Mouse (Mus musculus) E14TG2a.4 (cell line): ENCODE measurements around the gene Rab44.

Source experiments
- H3K27me3 ChIP-seq: 2 replicates; pipeline ENCODE4 v1.6.1; 2014; ENCODE audit warnings: low read length, control low read depth; ENCODE audit not compliant: insufficient read depth
- H3K36me3 ChIP-seq: 2 replicates; pipeline ENCODE4 v1.6.1; 2014; ENCODE audit warnings: low read length, control low read depth; ENCODE audit not compliant: insufficient read depth
- H3K4me1 ChIP-seq: replicated peaks from 2 replicates; pipeline ENCODE4 v1.6.1; 2014; ENCODE audit warnings: low read depth, low read length, control low read depth
- H3K4me3 ChIP-seq: replicated peaks from 2 replicates; pipeline ENCODE4 v1.5.1; 2014; ENCODE audit warnings: mild to moderate bottlenecking, low read length
- H3K9me3 ChIP-seq: 2 replicates; pipeline ENCODE4 v1.6.1; 2014; ENCODE audit warnings: low read length, control low read depth
- CTCF ChIP-seq: conservative IDR thresholded peaks from 2 replicates; pipeline ENCODE4 v1.5.1; 2014; ENCODE audit warnings: low read length
- NANOG ChIP-seq: IDR thresholded peaks from 2 replicates; pipeline ENCODE4 v1.6.1; 2014; ENCODE audit warnings: borderline replicate concordance, low read length, mixed read lengths
- POU5F1 ChIP-seq: IDR thresholded peaks from 2 replicates; pipeline ENCODE4 v1.6.1; 2014; ENCODE audit warnings: low read length, borderline replicate concordance

Gene Rab44

GRCm38 (mm10) chr17:29073313-29073712 lies 40.6 kb upstream of the Rab44 start:
- TF ChIP-seq CTCF, result no peak
- TF ChIP-seq NANOG, result no peak
- TF ChIP-seq POU5F1, result no peak
- peaks cover 93% of the 10 kb centered on the region for H3K4me1 ChIP-seq
- no peaks in the 10 kb centered on the region for H3K9me3 ChIP-seq
- peak overlapping the region; percentile 64 for H3K4me3 ChIP-seq
- H3K27me3 ChIP-seq, result no peaks in the 10 kb centered on the region
- H3K36me3 ChIP-seq, result peaks cover 35% of the 10 kb centered on the region

GRCm38 (mm10) chr17:29074085-29074484 lies 39.9 kb upstream of the Rab44 start:
- Histone ChIP-seq H3K9me3 (no peaks in the 10 kb centered on the region), H3K27me3 (no peaks in the 10 kb centered on the region), H3K36me3 (peaks cover 35% of the 10 kb centered on the region), H3K4me3 (peak overlapping the region; percentile 64), H3K4me1 (peaks cover 87% of the 10 kb centered on the region)
- no peak for TF ChIP-seq POU5F1
- TF ChIP-seq CTCF, result no peak
- TF ChIP-seq NANOG, result no peak

- Histone ChIP-seq H3K27me3 (no peaks in the 10 kb centered on the region), H3K4me3 (peak overlapping the region; percentile 3), H3K4me1 (peaks cover 83% of the 10 kb centered on the region), H3K9me3 (no peaks in the 10 kb centered on the region), H3K36me3 (peaks cover 22% of the 10 kb centered on the region)
- no peak for TF ChIP-seq CTCF
- no peak for TF ChIP-seq POU5F1
- TF ChIP-seq NANOG, result no peak
Measured at GRCm38 (mm10) chr17:29076235-29076634, 37.7 kb upstream of the Rab44 start.

GRCm38 (mm10) chr17:29077786-29078509 lies 36.0 kb upstream of the Rab44 start:
- H3K4me3 ChIP-seq, result peak overlapping the region; percentile 81
- no peak for TF ChIP-seq POU5F1
- no peak for TF ChIP-seq NANOG
- TF ChIP-seq CTCF, result no peak
- H3K27me3 ChIP-seq, result no peaks in the 10 kb centered on the region
- H3K9me3 ChIP-seq, result no peaks in the 10 kb centered on the region
- peaks cover 22% of the 10 kb centered on the region for H3K36me3 ChIP-seq
- H3K4me1 ChIP-seq, result peaks cover 81% of the 10 kb centered on the region

- Histone ChIP-seq H3K27me3 (no peaks in the 10 kb centered on the region), H3K4me1 (peaks cover 80% of the 10 kb centered on the region), H3K4me3 (peak overlapping the region; percentile 81), H3K9me3 (no peaks in the 10 kb centered on the region), H3K36me3 (peaks cover 22% of the 10 kb centered on the region)
- TF ChIP-seq POU5F1, result no peak
- no peak for TF ChIP-seq NANOG
- TF ChIP-seq CTCF, result no peak
Measured at GRCm38 (mm10) chr17:29078519-29079383, 35.2 kb upstream of the Rab44 start.

- Histone ChIP-seq H3K4me1 (peaks cover 76% of the 10 kb centered on the region), H3K9me3 (no peaks in the 10 kb centered on the region), H3K36me3 (peaks cover 9% of the 10 kb centered on the region), H3K4me3 (peak overlapping the region; percentile 61), H3K27me3 (no peaks in the 10 kb centered on the region)
- TF ChIP-seq POU5F1 (peak; percentile 19; the same call in 1 of the 2 replicates), NANOG (no peak)
Measured at GRCm38 (mm10) chr17:29080758-29081617, 33.0 kb upstream of the Rab44 start.

- no peaks in the 10 kb centered on the region for H3K27me3 ChIP-seq
- TF ChIP-seq NANOG (no peak), POU5F1 (no peak), CTCF (no peak)
- H3K36me3 ChIP-seq, result peaks cover 5% of the 10 kb centered on the region
- peak overlapping the region; percentile 61 for H3K4me3 ChIP-seq
- H3K9me3 ChIP-seq, result no peaks in the 10 kb centered on the region
- peaks cover 70% of the 10 kb centered on the region for H3K4me1 ChIP-seq
Measured at GRCm38 (mm10) chr17:29081618-29082381, 32.1 kb upstream of the Rab44 start.
